Mouse (Mus musculus) CH12F3 (cell line): ENCODE results near the gene Npepps.
"Not testable (repeated sequence)": the region's sequence is repeated elsewhere in the genome, so short reads cannot be mapped to it uniquely, and the experiment has no call there.

Experiments used
- in situ Hi-C: fragments of 300-500 bp; cut with MboI; formaldehyde crosslinking; loops from 2 replicates; pipeline ENCODE4 v1.14.3; 2020; ENCODE audit warnings: low sequenced_read_pairs

The Npepps gene

DNA sequence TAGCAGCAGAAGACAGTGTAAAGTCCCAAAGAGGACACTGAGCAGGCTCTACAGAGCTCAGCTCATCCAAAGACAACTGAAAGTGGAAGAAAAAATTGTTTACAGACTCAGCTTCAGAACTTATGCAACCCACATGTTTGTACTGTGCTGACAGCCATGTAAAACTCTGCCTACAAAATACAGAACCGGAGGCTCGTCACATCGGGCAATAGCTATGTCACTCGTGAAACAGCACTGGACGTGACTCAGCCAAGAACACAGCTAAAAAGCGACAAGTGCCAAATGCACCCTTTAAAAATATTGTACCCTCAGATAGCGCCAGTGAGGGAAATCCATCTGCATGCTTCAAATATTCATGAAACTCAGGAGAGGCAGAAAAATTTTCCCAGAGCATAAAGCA, 39.1 kb downstream of the Npepps start:
- in situ Hi-C loops = no loop called here

DNA sequence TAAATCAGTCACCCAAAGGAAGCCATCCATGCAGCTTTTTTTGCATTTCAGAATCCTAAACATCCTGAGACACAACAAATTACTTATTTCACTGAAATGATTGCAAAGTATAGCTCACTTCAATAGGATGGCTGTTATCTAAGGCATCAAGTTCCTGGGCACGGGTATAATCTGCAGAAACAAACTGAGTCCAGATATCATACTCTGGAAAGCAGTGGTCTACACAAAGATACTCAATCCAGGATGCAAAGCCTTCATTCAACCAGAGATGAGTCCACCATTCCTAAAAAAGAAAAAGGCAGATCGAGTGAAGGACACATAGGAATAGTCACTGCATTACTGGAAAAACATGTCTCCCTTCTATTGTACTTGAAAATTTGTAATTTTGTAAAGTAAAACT, 42.5 kb downstream of the Npepps start:
- in situ Hi-C loops = no loop called here

DNA sequence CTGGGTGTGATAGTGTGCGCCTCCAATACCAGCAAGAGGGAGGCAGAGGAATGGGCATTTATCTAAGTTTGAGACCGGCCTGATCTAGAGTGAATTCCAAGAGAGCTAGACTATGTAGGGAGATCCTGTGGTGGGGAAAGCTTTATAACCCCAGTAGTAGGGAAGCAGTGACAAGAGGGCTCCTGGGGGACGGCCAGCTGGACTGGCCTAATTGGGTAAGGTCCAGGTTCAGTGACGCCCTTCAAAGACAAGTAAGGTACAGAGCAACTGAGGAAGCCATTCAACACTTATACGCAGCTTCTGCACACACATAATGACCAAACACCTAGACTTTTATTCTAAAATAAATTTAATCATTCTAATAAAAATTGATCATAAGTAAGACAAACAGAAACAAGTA, 48.0 kb downstream of the Npepps start:
- in situ Hi-C loops = no loop called here

DNA sequence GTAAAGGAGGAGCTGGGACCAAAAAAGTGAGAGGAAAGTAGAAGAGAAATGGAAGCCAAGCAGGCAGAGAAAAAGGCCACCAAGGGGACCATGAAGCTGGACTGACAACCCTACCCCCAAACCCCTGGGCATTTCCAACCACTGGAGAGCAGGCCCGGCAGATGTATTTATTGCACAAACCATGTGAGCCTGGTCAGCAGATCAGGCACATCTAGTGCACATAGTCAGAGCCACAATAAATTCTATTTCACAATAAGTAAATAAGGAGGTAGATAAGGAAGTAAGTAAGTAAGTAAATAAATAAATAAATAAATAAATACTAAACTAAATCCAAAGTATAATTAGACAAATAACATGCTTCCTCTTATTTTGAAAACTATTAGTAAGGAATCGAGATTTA, 51.0 kb downstream of the Npepps start:
- in situ Hi-C loops = no loop called here

DNA sequence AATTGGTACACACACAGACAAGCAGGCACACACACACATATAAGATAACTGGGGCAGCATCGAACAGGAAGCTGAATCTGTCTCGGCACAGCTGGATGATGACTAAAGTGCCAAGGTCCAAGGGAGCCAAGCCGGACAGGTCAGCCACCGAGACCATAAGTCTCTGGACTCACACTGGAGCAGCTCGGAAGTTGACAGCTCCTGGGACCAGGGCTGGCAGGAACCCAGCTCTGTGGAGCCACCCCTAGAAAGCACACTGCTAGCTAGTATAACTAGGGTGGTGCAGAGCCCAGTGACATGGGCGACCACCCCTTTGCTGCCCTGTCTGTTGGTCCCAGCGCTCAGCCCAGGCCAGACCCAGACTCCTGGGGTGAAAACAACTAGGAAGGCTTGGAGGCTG, 51.5 kb downstream of the Npepps start:
- in situ Hi-C loops = no loop called here

DNA sequence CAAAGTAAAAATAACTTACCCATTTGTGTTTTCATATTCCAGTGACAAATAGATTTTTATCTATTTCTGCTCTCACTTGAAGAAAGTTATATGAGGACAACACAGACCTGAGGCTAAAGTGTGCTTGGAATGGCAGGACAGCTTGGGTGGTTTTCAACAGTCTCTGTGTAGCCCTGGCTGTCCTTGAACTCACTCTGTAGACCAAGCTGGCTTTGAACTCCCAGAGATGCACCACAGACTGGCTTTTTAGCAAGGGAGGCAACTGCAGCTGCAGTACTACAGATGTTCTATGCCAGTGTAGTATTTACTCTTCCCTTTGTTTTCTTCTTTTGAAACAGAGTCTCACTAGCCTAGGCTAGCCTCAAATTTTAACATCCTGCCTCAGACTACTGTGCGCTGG, 54.3 kb downstream of the Npepps start:
- in situ Hi-C loops = no loop called here

DNA sequence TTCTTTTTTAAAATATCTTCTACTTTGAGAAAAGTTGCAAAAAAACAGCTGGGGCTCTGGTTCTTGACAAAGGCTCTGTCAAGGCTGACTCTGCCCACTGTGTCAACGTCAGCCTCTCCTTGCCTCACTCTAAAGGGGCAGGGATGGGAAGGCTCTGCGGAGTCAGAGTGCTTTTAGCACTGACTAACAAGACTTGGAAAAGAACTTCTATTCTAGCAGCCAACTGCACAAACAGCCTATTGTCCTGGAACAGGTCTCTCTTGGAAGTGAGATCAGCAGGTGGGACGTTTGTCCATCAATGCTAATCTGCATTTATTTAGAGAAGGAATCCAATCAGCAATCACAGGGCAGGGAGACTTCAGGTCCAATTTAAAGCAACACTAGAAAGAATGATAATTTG, 57.0 kb downstream of the Npepps start:
- in situ Hi-C loops = no loop called here

DNA sequence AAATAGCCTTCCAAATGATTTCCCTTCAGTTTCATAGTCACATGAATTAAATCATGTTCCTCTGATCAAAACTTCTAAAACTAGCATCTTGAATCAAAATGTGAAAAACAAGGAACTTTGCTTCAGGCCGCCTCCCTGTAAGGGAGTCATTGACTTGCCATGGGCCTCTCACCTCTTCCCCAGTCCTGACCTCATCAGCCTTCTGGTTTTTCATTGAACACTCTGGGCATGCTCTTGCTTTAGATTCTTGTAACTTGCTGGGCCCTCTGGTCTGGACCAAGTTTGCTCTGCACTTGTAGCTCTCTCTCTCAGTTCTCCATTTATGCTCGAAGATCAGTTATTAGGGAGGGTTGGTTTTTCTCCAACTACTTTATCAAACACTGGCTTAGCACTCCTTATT, 58.8 kb downstream of the Npepps start:
- in situ Hi-C loops = no loop called here

DNA sequence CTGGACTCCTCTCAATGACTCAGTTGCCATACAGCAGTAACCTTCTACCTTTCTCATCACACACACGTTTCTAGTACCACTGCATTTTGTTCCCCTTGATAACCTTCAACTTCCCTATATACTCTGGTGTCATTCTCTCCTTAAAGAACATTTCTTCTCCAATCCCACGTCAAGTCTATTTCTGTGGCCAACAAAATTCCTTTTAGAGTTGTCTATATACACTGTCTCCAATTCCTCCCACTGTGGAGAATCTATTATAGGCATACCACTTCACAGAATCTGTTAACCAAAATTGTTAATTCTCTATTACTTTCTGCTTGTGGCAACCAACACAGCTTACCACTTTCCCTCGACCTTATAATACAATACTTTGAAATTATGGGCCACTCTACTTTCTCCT, 60.2 kb downstream of the Npepps start:
- in situ Hi-C loops = no loop called here

DNA sequence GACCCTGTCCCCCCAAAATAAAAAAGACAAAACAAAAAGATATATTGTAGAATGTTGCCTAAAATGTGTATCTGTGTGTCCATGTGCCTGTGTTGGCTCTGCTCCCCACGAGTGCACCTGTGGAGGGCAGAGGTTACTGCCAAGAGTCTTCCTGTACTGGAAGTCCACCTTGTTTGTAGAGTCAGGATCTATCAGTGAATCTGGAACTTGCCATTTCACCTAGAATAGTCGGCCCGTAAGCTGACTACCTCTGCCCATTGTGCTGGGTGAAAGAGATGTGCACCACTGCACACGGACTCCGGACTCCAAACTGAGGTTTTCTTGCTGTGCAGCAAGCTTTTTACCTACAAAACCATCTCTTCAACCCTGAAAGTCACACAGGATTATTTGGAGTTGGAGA, 66.0 kb downstream of the Npepps start:
- in situ Hi-C loops = no loop called here

DNA sequence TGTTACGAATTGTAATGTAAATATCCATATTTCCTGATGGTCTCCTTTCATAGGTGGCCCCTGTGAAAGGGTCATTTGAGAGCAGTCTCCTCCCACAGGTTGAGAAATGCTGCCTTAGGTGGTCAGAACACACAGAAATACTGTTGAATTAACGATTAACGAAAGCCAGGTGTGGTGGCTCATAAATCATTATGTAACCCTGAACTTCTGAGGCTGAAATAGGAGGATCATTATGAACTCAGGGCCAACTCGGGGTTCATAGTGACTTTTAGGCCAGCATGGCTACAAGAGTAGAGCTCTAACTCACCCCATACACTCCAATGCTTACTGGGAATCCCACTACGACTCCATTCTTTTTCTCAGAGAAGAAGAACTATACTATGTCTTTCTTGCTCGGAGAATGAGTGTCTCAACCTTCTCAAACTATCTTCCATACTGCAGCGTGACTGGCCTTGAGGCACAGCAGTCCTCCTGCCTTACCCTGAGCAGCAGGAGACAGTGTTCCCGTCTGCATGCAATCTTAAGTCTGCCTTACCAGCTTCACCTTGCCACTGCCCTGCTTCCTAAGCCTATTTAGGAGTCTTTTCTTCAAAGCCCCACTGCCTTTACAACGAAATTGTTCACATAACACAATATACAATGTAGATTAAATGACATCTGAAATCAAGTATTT, 69.6 kb downstream of the Npepps start:
- in situ Hi-C loops = no loop called here

DNA sequence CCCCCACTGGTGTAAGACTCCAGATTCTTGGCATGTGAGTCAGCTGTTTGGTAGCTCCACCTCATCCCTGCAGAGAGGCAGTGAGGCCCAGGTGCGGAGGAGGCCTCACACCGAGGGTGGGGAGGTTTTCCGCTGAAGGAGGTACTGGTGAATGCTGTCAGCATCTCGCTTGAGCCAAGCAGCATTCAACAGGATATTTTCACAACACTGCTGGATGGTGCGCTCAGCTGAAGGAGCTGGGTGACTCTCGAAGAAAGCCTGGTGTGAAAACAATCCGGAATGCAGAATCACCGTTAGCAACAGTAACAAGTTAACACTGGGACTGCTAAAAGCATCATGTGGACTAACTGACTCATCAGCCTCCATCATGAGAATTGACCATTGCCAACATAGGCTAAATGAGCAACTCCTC, 73.4 kb downstream of the Npepps start:
- in situ Hi-C loops = no loop called here

DNA sequence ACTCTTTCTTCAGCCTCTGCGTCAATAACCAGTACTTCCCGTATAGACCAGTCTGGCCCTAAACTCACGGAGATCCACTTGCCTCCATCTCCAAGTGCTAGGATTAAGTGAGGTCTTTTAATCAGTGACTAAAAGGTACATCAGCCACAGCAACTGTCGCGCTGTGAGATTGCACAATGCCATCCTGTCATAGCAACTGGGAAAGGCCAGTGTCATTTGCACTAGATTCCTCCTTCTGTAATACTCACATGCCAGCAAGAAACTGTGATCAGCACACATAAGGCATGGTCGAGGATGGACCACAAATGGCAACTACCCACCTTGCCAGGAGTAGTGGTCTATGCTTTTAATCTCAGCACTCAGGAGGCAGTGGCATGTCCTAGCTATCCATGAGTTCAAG, 80.9 kb downstream of the Npepps start:
- in situ Hi-C loops = no loop called here

DNA sequence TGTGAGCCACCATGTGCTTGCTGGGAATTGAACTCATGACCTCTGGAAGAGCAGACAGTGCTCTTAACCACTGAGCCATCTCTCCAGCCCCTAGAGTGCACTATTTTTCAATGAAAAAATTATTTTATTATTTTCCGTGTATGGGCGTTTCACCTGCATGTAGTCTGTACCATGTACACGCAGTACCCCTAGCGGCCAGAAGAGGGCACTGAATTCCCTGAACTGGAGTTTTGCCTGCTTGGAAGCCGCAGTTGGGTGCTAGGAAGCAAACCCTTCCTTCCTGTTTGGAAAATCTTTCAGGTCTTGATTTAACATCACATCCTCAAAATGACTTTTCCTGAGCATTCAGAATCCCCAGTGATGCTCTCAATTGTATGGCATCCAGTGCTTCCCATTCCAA, 81.8 kb downstream of the Npepps start:
- in situ Hi-C loops = no loop called here

DNA sequence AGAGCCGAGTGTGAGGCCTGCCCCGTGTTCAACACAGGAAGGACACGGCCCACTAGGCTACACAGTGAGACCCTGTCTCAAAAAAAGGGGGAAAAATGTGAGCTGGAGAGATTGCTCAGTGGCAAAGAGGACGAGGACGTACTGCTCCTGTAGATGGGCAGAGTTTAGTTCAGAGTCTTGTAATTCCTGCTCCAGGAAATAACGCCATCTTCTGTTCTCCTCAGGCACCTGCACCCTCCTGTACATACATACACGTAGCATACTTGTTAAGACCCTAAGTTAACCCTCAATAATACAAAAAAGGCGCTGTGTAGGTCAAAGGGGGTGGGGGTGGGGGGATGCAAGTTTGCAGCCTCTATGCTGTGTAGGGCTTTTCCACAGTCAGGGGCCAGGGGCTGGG, 83.4 kb downstream of the Npepps start:
- in situ Hi-C loops = no loop called here

DNA sequence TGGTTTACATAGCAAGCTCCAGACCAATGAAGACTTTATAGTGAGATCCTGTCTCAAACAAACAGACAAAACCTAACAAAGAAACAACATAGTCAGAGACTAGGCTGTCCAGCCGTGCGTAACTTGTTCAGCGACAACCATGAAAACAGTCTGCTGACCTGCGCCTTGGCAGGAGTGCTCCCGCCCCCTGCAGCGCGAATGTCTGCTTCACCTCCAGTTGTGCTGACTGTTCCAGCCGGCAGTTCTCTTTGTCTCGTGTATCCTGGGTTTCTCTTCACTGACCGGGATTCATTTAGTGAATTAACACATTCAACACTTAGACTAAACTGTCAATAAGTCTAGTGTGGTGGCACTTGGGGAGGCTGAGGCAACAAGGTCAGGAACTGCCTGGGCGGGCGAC, 83.9 kb downstream of the Npepps start:
- in situ Hi-C loops = no loop called here

DNA sequence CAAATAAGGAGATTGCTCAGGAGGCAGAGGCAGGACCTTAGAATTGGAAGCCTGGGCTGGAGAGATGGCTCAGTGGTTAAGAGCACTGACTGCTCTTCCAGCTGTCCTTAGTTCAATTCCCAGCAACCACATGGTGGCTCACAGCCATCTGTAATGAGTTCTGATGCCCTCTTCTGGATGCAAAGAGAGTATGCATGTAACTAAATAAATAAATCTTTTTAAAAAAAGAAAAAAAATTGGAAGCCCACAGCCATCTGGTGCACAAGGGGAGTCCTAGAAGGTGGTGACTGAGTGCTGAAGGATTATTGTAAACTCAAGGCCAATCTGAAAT, 87.9 kb downstream of the Npepps start:
- in situ Hi-C loops = no loop called here

DNA sequence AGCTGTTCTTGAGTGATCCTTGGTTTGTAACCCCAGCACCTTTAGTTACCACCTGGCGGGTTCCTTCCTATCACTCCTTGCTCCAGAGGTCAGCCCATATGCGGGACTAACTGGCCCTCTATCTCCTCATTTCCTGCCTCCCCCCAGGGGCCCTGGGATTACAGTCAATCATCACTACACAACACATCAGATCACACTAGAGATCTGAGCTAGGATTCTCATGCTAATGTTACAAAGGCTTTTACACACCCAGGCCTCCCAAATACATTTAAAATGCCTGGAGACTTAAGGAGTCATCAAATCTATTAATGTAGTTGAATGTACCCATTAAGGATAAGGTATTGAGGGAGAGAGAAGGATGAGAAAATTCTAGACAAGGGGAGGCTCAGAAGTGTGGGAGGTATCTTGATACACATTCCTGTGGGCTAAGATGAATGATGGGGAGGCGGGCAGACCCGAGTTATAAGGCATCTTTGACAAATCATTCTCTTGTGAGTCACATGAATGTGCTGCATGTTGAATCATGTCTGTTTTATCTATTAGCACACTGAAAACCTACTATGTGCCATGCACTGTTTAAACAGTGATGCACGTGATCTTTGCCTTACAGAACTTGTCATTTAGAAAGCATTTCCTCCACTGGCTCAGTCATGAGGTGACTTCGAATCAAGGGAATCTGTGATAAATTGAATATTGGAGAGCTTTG, 88.4 kb downstream of the Npepps start:
- in situ Hi-C loops = no loop called here

DNA sequence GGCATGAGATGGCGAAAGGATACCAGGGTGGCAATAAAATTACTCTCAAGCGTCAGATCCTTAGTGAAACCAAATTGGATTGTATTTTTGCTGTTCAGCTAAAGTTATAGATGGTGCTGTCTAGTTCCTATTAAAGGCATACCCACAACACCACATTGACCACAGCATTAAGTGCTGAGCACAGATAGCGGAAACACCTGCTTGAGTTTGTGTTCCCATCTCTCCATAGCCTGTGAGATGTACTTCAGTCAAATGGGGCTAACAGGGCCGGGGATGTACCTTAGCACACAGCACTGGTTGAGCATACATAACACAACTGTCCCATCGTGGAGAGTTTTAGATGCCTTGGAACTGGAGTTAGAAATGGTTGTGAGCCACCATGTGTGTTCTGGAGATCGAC, 89.4 kb downstream of the Npepps start:
- in situ Hi-C loops = no loop called here

DNA sequence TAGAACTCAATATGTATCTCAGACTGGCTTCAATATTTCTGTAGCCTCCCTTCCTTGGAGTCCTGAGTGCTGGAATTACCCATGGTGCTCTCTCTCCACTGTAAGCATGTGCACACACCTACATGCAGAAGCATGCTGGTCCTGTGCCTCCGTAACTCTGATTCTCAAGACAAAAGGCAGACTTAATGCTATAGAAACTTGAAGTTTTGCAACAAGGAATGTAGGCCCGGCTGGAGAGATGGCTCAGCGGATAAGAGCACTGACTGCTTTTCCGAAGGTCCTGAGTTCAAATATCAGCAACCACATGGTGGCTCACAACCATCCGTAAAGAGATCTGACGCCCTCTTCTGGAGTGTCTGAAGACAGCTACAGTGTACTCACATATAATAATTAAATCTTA, 90.8 kb downstream of the Npepps start:
- in situ Hi-C loops = not testable (repeated sequence)

DNA sequence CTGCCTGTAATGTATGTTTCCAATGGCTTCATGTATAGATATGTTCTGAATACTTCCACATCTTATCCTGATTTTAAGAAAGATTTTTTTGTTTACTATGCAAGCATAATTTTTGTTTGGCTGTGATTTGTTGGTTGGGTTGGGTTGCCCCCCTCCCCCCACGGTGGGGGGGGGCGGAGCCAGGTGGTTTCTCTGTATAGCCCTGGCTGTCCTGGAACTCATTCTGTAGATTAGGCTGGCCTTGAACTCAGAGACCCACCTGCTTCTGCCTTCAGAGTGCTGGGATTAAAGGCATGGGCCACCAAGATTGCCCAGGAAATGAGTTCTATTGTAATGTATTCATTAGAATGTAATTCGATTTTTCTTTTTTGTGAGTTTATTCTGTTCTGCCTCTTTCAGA, 91.2 kb downstream of the Npepps start:
- in situ Hi-C loops = no loop called here

DNA sequence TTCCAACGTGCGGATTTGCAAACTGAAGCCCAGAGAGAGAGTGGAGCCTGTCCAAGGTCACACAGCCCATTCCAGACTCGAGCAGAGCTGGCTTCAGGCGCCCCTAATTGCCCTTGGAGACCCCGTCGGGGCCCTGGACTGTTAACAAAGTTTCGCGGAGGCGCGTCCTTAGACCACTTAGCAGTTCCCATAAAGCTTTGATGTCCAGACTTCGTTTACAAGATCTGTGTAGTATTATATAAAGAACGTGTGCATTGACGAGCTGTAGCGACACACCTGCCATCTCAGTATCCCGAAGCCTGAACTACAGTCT, 91.8 kb downstream of the Npepps start:
- in situ Hi-C loops = no loop called here
